Mouse (Mus musculus) heart, embryonic 16.5 days (tissue): ENCODE results near the gene Neurl3. TPM values are rescaled to one million over a fixed set of nuclear protein-coding genes. Genes with fewer than 3 reads are reported as not detected.

Experiments used
- ATAC-seq: fragments of 200-750 bp; cut with Nextera tagmentation; replicated peaks from 2 replicates; pipeline ENCODE4 v1.8.0; 2017; ENCODE audit warnings: moderate number of reproducible peaks; ENCODE audit not compliant: insufficient read depth, low FRiP score; ENCODE audit errors: extremely low read depth
- H3K27ac ChIP-seq: fragments of 300-500 bp; sonication (generic); 2 replicates; pipeline ENCODE4 v1.5.1; 2014; ENCODE audit warnings: mild to moderate bottlenecking, low read length, control low read depth, moderate library complexity
- H3K27me3 ChIP-seq: fragments of 300-500 bp; sonication (generic); 2 replicates; pipeline ENCODE4 v1.6.1; 2014; ENCODE audit warnings: low read length, mixed read lengths; ENCODE audit not compliant: control insufficient read depth, insufficient read depth
- H3K36me3 ChIP-seq: fragments of 300-500 bp; sonication (generic); 2 replicates; pipeline ENCODE4 v1.6.1; 2014; ENCODE audit not compliant: control insufficient read depth, insufficient read depth
- H3K4me1 ChIP-seq: fragments of 300-500 bp; sonication (generic); 2 replicates; pipeline ENCODE4 v1.6.1; 2014; ENCODE audit warnings: low read length, mixed read lengths; ENCODE audit not compliant: control insufficient read depth, insufficient read depth
- H3K4me2 ChIP-seq: fragments of 300-500 bp; sonication (generic); 2 replicates; pipeline ENCODE4 v1.6.1; 2014; ENCODE audit warnings: low read depth, mild to moderate bottlenecking, control low read depth, low read length
- H3K4me3 ChIP-seq: fragments of 300-500 bp; sonication (generic); 2 replicates; pipeline ENCODE4 v1.5.1; 2014; ENCODE audit warnings: mild to moderate bottlenecking, control low read depth, low read length
- H3K9ac ChIP-seq: fragments of 300-500 bp; sonication (generic); 2 replicates; pipeline ENCODE4 v1.6.1; 2014; ENCODE audit warnings: low read length, control low read depth
- H3K9me3 ChIP-seq: fragments of 300-500 bp; sonication (generic); replicated peaks from 2 replicates; pipeline ENCODE4 v1.6.1; 2016; ENCODE audit warnings: low read length; ENCODE audit not compliant: control insufficient read depth
- WGBS: fragments of 180-500 bp; shearing (Covaris S2); extraction: QIAGEN DNeasy Blood & Tissue Kit; methylation state at CpG from one replicate; pipeline ENCODE4 v1.1.7; 2014; 5-methylcytosine and 5-hydroxymethylcytosine counted together
- polyA plus RNA-seq: library from polyadenylated mRNA; unstranded; fragments of >200 nt; fragmentation: Nextera tagmentation; extraction: Ambion mirVana; gene quantifications from 2 replicates; pipeline ENCODE4 v1.2.1, GENCODE M21; 2015

Gene Neurl3
- polyA plus RNA-seq: 4.7 and 5.3 TPM in 2 replicates

- no peak within 1 kb of the TSS; the same call in 1 of the 2 replicates for H3K4me3 ChIP-seq
- 84% methylated on average over 5 of the region's 5 CpGs for whole genome bisulfite sequencing
- peak within 1 kb of the TSS; percentile 7; the same call in 1 of the 2 replicates for H3K9ac ChIP-seq
- peak within 1 kb of the TSS; percentile 28 for H3K4me2 ChIP-seq
- no peaks in the 10 kb centered on the region for H3K9me3 ChIP-seq
- no peaks in the 10 kb centered on the region for H3K36me3 ChIP-seq
- H3K4me1 ChIP-seq: peaks cover 34% of the 10 kb centered on the region
- no peaks in the 10 kb centered on the region for H3K27me3 ChIP-seq
- peak within 1 kb of the TSS; percentile 0; the same call in 1 of the 2 replicates for H3K27ac ChIP-seq
- ATAC-seq: no peak
These were observed at the start of gene Neurl3 for GRCm38 (mm10) chr1:36274455-36274854. Gene Neurl3 (minus strand): TSS chr1:36274679.

GRCm38 (mm10) chr1:36323746-36324448 is 49.4 kb upstream of the Neurl3 start:
- Histone ChIP-seq H3K9me3 (no peaks in the 10 kb centered on the region), H3K4me2 (no peak overlapping the region), H3K4me3 (no peak overlapping the region), H3K27ac (no peak overlapping the region), H3K9ac (no peak overlapping the region), H3K4me1 (peaks cover 14% of the 10 kb centered on the region), H3K27me3 (no peaks in the 10 kb centered on the region), H3K36me3 (peaks cover 21% of the 10 kb centered on the region)
- 40% methylated on average over 8 of the region's 8 CpGs for WGBS
- peak; percentile 47; the same call in 1 of the 2 replicates for ATAC-seq

- Histone ChIP-seq H3K4me3 (no peak overlapping the region), H3K27ac (no peak overlapping the region), H3K36me3 (peaks cover 23% of the 10 kb centered on the region)
These were observed 48.6 kb upstream of the Neurl3 start for GRCm38 (mm10) chr1:36323076-36323475.

DNA sequence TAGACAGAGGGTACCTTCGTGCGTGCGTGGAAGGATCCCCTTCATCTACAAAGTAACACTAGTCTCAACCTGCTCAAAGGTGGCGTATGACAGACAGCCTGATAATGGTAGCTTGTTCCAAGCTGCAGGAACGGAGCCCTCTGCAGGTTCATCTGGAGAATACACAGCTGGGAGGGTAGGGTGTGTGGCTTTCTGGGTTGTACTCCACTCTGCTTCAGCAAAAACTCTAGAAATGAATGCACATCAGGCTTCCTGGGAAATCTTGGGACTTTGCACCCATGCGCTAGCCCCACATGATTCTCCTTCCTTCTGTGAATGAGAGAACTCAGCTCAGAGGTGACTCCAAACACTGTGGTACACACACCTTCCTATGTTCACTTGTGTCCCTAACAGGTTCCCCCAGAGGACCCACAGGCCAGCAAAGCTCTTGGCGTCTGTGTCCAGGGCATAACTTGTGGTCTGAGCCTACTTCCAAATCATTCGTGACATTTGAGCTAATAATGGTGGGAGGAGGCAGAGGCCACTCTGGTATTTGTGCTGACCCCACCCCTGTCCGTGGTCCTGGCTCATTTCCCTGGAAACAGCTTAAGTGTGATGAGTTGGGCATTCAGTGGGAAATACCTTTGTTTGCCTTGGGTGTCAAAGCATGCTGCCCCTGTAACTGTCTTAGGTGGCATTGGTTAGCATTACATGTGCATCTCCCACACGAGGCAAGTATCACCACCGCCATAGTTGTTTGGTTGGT is 47.5 kb upstream of the Neurl3 start:
- Histone ChIP-seq H3K27me3 (no peaks in the 10 kb centered on the region), H3K9ac (no peak overlapping the region), H3K4me2 (no peak overlapping the region), H3K4me3 (no peak overlapping the region), H3K9me3 (no peaks in the 10 kb centered on the region), H3K27ac (no peak overlapping the region), H3K4me1 (peaks cover 11% of the 10 kb centered on the region), H3K36me3 (peaks cover 21% of the 10 kb centered on the region)
- ATAC-seq: no peak
- 69% methylated on average over 11 of the region's 11 CpGs for WGBS

More at GRCm38 (mm10) chr1:36323076-36323475, 48.6 kb upstream of the Neurl3 start:
- ATAC-seq: no peak
- peaks cover 11% of the 10 kb centered on the region for H3K4me1 ChIP-seq
- no peaks in the 10 kb centered on the region for H3K27me3 ChIP-seq
- no peak overlapping the region for H3K4me2 ChIP-seq
- 51% methylated on average over 9 of the region's 9 CpGs for WGBS
- no peaks in the 10 kb centered on the region for H3K9me3 ChIP-seq
- no peak overlapping the region for H3K9ac ChIP-seq

- H3K27ac ChIP-seq: no peak overlapping the region
- peaks cover 21% of the 10 kb centered on the region for H3K36me3 ChIP-seq
- no peaks in the 10 kb centered on the region for H3K27me3 ChIP-seq
- 85% methylated on average over 2 of the region's 2 CpGs for WGBS
- no peaks in the 10 kb centered on the region for H3K9me3 ChIP-seq
- peaks cover 11% of the 10 kb centered on the region for H3K4me1 ChIP-seq
- no peak for ATAC-seq
- H3K4me2 ChIP-seq: no peak overlapping the region
- no peak overlapping the region for H3K9ac ChIP-seq
- no peak overlapping the region for H3K4me3 ChIP-seq
These were observed 46.7 kb upstream of the Neurl3 start for GRCm38 (mm10) chr1:36321164-36321563.

- Histone ChIP-seq H3K4me3 (no peak overlapping the region), H3K9ac (no peak overlapping the region), H3K27me3 (no peaks in the 10 kb centered on the region), H3K4me1 (no peaks in the 10 kb centered on the region), H3K36me3 (peaks cover 16% of the 10 kb centered on the region), H3K27ac (no peak overlapping the region), H3K9me3 (no peaks in the 10 kb centered on the region), H3K4me2 (no peak overlapping the region)
- 80% methylated on average over 2 of the region's 2 CpGs for WGBS
- no peak for ATAC-seq
These were observed 41.3 kb upstream of the Neurl3 start for GRCm38 (mm10) chr1:36315776-36316100.

- ATAC-seq: no peak
- Histone ChIP-seq H3K9me3 (no peaks in the 10 kb centered on the region), H3K4me3 (no peak overlapping the region), H3K4me2 (no peak overlapping the region), H3K36me3 (peaks cover 11% of the 10 kb centered on the region), H3K27ac (no peak overlapping the region), H3K4me1 (no peaks in the 10 kb centered on the region), H3K27me3 (no peaks in the 10 kb centered on the region), H3K9ac (no peak overlapping the region)
- WGBS: 86% methylated on average over 11 of the region's 11 CpGs
These were observed 40.7 kb upstream of the Neurl3 start for GRCm38 (mm10) chr1:36314959-36315775.

DNA sequence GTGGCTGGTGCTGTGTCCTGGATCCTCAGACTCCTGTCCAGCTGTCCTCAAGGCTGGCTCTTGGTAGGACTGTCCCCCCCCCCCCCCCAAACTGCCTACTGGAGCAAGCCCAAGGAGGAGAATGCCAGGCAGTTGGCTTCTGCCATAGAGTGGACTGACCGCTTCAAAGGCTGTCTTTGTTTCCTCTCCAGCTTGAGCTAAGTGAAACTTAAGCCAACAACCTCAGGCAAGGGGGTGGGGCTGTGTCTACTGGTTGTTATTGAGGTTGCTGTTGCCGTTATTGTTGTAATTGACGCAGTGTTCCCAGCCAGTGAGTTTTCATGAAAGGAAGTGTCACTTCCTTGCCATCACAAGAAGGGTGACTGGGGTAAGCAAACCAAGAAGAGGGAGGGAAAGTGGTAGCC is 35.0 kb upstream of the Neurl3 start:
- ATAC-seq: no peak

More for the DNA sequence above, 35.0 kb upstream of the Neurl3 start:
- peak overlapping the region; percentile 66 for H3K27ac ChIP-seq
- peak overlapping the region; percentile 45 for H3K9ac ChIP-seq
- no peaks in the 10 kb centered on the region for H3K9me3 ChIP-seq
- peak overlapping the region; percentile 73 for H3K4me2 ChIP-seq
- H3K4me1 ChIP-seq: peaks cover 21% of the 10 kb centered on the region
- no peaks in the 10 kb centered on the region for H3K27me3 ChIP-seq
- peak overlapping the region; percentile 74 for H3K4me3 ChIP-seq
- H3K36me3 ChIP-seq: no peaks in the 10 kb centered on the region; the same call in 1 of the 2 replicates
- 37% methylated on average over 3 of the region's 3 CpGs for WGBS
